Mouse (Mus musculus): ENCODE data around the gene Mycbpap. TPM values are rescaled to one million over a fixed set of nuclear protein-coding genes. Genes with fewer than 3 reads are reported as not detected.

Mycbpap gene
- total RNA-seq (2023): 0.27 to 1.3 TPM (median 0.58 TPM) in 3 of 4 replicates, not detected in the other

GRCm38 (mm10) chr11:94521219-94521843, at the start of gene Mycbpap:
TSS of gene Mycbpap (minus strand) at chr11:94521742.

DNA sequence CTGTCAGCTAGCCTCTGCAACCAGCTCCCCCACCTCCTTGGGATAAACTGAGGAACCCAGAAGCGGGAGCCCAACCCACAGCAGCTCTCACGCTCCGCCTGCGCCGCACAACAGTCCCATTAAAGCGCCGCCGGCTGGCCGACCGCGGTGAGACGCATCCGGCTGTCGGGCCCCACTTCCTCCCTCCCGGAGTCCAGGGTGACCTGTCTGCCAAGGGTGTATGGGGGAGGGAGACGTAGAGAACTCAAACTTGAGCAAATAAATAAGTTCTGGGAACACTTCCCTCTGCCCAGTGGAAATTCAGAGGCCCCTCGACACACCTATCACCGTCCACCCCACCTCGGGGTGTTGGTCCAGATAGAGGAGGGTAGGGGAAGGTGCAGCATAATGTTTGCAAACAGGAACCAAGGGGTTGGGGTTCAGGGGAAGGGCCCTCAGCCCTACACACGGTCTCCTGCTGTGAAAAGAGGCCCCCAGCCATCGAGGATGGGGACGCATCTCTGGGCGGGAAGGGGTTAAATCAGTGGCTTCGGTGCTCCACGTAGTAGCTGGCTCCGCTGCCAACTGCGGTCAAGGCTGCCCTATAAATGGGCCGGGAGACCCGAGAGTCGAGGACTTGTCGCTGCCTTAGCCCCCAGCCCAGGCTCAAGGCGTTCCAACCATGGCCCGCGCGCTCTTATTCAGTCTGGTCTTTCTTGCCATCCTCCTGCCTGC, 43.1 kb upstream of the Mycbpap start, which contains the start of gene Chad:
Gene Chad, plus strand, starts transcription at position 611 of the 714 bp plus-strand sequence.

GRCm38 (mm10) chr11:94548888-94549690, 27.5 kb upstream of the Mycbpap start, which contains the start of gene Rsad1:
TSS of gene Rsad1 (minus strand) at chr11:94549255.

GRCm38 (mm10) chr11:94499661-94500152, 21.8 kb downstream of the Mycbpap start, which contains the start of gene Epn3:
TSS of gene Epn3 (minus strand) at chr11:94499974.

GRCm38 (mm10) chr11:94486001-94486400, 35.5 kb downstream of the Mycbpap start, which contains the start of gene Spata20:
TSS of gene Spata20 (minus strand) at chr11:94486179.

DNA sequence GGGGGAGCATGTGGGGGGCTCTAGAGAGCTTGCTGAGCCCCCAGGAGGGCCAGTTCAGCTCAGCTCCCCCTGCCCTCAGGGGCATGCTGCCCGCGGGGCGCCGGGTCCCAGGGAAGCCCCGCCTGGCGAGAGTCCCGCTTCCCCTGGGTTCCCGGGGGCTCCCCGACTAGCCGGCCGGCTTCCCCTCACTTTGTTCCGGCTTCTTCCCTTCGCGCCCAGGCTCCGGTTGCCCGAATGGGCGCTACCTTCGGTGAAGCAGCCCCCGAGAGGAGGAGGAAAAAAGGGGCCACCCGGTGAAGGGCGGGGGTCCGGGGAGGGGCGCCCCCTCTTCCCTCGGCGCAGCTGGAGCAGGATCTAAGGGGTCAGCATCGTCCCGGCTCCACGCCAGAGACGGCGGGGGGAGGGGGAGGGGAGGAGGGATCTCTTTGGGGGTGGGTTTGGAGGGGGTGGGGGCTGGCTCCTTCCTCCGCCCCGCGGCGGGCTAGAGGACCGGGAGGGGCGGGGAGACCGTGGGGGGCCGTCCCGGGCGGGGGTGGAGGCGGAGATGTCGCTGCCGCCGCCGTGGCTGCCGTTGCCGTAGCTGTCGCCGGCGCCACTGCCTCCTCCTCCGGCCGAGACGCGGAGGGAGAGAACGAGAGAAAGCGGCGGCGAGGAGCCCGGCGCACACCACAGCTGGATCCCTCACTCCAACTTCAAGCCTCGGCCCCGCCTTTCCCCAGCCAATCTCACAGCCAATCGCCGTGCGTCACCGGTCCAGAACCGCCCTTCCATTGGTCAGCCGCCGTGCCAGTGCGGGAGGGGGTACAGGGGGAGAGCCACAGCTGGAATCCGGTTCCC, 47.6 kb downstream of the Mycbpap start, which contains the start of gene Cacna1g:
Gene Cacna1g, minus strand, starts transcription at position 492 of the 837 bp plus-strand sequence.

Other genes starting within 250 kb of the Mycbpap start
- gene Gm21885, start 239.9 kb downstream of the Mycbpap start, total RNA-seq (2023): not detected in 4 replicates
- gene Luc7l3, start 199.8 kb downstream of the Mycbpap start, total RNA-seq (2023): 119 to 127 TPM (median 123 TPM) in 4 replicates
- 57.4 to 62.7 TPM (median 59.3 TPM) in 4 replicates for gene Ankrd40, start 193.7 kb downstream of the Mycbpap start, total RNA-seq (2023)
- 1.1 to 1.9 TPM (median 1.4 TPM) in 4 replicates for gene Abcc3, start 128.7 kb downstream of the Mycbpap start, total RNA-seq (2023)
- 0.21 TPM in 1 of 4 replicates, not detected in the others for gene Cacna1g, start 47.5 kb downstream of the Mycbpap start, total RNA-seq (2023)
- gene Spata20, start 35.6 kb downstream of the Mycbpap start, total RNA-seq (2023): not detected in 4 replicates
- gene Epn3, start 21.8 kb downstream of the Mycbpap start, total RNA-seq (2023): not detected in 4 replicates
- gene Rsad1, start 27.5 kb upstream of the Mycbpap start, total RNA-seq (2023): 6.4 to 10.8 TPM (median 9.0 TPM) in 4 replicates
- gene Chad, start 43.3 kb upstream of the Mycbpap start, total RNA-seq (2023): not detected in 4 replicates
- 73.4 to 89.5 TPM (median 79.2 TPM) in 4 replicates for gene Acsf2, start 80.1 kb upstream of the Mycbpap start, total RNA-seq (2023)
- gene Lrrc59, start 108.0 kb upstream of the Mycbpap start, total RNA-seq (2023): 71.2 to 82.9 TPM (median 72.9 TPM) in 4 replicates
- 18.9 to 23.9 TPM (median 22.1 TPM) in 4 replicates for gene Mrpl27, start 132.0 kb upstream of the Mycbpap start, total RNA-seq (2023)
- 1.4 to 2.2 TPM (median 1.8 TPM) in 4 replicates for gene Eme1, start 132.2 kb upstream of the Mycbpap start, total RNA-seq (2023)
- 14.1 to 21.3 TPM (median 16.3 TPM) in 4 replicates for gene Xylt2, start 155.8 kb upstream of the Mycbpap start, total RNA-seq (2023)
- gene Gm11541, start 182.8 kb upstream of the Mycbpap start, total RNA-seq (2023): not detected in 4 replicates
- gene Cdc34b, start 220.0 kb upstream of the Mycbpap start, total RNA-seq (2023): not detected in 4 replicates

All from B cell, adult 62 days (primary cell).